Mouse (Mus musculus): ENCODE results near the gene Rab33b.

Rab33b gene

DNA sequence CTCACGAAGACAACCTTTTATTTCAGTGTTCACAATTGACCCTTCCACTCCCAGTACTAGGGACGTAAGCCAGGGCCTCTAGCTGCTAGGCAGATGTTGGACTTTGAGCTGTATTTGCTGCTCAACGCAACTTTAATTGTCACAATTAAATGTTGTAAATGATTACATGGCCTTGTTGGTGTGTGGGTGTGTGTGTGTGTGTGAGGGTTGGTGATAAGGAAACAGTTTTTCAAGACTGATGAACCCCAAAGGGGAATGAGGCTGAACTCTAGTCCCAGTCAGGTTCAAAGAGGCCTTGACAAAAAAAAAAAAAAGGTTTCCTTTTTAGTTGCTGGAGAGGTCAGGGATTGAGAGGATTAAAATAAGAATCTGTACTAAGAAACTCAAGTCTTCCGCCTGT is 33.7 kb downstream of the Rab33b start:
- no peak for DNase-seq

DNA sequence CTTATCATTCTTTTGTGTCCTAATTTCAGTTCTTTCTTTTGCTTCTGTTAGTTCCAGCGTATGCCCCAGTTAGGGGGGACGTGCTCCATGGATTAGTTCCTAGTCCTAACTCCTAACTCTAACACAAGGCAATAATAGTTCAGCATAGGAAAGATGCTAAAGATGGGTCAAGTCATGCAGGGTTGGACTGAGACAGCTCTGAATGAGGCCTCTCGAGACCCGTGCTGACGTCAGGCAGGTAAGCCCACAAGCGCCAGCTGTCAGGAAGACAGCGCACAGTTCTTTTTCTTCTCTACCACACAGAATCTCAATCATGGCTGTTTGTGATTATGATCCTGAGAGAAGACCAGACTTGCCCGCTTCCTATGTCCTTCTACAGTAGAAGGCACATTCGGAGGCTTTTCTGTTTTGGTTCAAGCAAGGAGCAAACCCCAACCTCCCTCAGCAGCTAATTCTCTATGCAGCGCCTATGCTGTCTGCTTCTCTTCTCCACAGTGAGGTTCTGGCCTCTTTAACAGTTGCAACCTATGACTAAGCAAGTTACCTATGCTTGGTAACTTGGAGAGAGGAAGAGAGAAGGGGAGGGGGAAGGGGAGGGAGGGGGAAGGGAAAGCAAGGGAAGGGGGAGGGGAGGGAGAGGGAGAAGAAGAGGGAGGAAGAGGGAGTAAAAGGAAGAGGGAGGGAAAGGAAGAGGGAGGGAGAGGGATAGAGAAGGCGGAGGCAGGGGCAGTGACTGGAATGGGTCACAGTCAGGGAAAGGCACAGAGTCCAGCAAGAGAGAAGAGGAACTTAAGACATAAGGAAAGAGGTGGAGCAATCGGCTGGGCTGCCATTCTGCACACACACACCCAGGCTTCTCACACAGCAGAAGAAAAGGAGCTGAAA is 34.4 kb downstream of the Rab33b start:
- no peak for DNase-seq

DNA sequence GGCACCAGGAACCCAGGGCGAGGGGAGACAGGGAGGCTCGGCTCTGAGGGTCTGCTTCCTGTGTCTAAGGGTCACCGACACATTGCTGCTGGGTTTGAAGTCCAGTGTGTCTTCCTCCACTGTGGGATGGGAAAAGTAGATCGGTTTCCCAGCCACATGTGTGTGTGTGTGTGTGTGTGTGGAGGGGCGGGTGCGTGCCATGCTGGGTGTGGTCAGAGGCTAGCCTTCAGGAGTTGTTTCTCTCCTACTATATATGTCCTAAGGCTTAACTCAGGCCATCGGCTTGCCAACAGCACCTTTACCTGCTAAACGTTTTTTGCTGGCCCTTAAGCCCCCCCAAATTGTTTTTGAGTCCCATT is 35.0 kb downstream of the Rab33b start:
- no peak for DNase-seq

DNA sequence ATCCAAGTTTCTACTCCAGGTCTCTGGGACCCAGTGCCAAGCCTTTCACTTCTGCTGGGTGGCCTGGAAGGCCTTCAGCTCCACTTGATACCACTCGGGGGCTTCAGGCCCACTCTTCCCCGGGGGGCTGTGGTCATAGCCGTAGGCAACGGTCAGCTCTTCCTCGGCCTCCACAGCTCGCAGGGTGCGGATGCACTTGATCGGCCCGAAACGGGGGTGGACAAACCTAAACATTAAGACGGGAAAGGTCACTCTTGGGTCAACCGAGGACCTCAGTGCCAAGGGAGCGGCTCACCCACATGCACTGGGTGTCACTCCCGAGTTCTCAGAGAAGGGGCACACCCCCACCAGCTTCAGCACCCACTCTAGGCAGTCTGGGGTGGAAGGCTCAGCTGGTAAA is 37.5 kb downstream of the Rab33b start:
- no peak for DNase-seq

DNA sequence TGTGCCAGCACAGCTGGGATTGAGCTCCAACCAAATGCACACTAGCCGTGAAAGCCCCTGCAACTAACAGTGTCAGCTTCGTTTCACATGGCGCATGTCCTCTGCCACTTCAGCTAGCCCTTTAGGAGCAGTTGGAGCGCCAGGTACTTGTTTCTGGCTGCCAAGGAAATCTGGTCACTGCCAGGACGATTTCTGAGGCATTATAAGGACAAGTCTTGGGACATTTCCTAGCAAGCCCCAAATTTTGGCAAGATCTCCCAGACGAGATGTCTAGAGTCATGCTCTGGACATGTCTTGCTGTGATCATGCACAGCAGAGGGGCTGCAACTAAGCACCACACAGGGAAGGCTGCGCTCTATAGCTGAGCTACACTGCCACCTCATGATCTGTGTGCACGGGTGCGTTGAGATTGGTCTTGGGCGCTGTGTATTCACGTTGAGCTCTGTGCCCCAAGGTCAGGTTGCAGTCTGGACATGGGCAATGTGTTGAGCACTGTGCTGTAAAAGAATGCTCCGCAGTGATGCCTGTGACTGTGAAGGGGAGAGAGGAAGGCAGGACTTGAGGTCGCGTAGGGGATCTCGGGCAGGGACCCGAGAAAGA is 41.6 kb downstream of the Rab33b start:
- peak; percentile 50 for DNase-seq

DNA sequence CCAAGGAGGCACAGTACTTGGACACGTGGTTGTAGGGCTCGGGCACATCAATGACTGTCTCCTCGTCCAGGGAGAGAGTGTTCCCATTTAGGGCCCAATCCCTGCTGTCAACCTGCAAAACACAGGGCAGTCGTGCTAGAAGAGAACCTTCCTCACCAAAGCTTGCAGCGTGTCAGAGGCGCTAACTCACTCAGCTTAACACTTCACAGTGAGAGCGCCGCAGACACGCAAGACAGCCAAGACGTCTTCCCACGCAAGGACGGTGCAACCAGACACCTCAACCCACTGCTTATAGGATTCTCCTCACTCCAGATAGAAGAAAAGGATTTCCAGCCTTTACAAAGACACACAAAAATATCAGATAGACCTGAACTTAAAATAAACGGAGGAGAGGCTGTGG is 43.2 kb downstream of the Rab33b start:
- DNase-seq, result no peak

- peak; percentile 88 for DNase-seq
These were observed 48.0 kb downstream of the Rab33b start for GRCm38 (mm10) chr3:51531473-51532281.

- no peak for DNase-seq
These were observed 48.5 kb downstream of the Rab33b start for GRCm38 (mm10) chr3:51532282-51532620.

- DNase-seq, result no peak
These were observed 49.9 kb downstream of the Rab33b start for GRCm38 (mm10) chr3:51533573-51533972.

DNA sequence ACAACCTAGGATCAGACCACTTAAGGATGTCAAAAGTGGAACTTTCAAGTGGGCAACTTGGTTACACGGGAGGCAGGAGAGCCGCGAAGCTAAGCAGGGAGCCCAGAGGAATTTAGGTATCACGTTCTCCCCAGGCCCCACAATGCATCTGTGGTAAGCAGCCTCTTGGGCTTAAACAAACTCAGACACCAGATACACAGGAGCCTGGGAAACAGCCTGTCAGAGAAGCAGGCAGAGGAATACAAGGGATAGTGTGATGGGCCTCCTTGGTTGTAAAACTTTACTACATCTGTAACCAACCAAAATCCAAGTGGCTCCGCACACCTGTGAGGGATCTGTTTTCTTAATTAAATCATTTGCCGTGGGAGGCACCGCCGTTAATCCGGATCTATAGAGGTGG is 50.3 kb downstream of the Rab33b start:
- DNase-seq, result no peak

- peak; percentile 75 for DNase-seq
These were observed 56.1 kb downstream of the Rab33b start for GRCm38 (mm10) chr3:51539567-51540408.

- no peak for DNase-seq
These were observed 56.9 kb downstream of the Rab33b start for GRCm38 (mm10) chr3:51540659-51541058.

GRCm38 (mm10) chr3:51544442-51545128 is 60.9 kb downstream of the Rab33b start:
- DNase-seq, result no peak

All from cerebellum, adult 8-10 months (tissue).